Mouse (Mus musculus): ENCODE results near the gene Fasn.

DNA sequence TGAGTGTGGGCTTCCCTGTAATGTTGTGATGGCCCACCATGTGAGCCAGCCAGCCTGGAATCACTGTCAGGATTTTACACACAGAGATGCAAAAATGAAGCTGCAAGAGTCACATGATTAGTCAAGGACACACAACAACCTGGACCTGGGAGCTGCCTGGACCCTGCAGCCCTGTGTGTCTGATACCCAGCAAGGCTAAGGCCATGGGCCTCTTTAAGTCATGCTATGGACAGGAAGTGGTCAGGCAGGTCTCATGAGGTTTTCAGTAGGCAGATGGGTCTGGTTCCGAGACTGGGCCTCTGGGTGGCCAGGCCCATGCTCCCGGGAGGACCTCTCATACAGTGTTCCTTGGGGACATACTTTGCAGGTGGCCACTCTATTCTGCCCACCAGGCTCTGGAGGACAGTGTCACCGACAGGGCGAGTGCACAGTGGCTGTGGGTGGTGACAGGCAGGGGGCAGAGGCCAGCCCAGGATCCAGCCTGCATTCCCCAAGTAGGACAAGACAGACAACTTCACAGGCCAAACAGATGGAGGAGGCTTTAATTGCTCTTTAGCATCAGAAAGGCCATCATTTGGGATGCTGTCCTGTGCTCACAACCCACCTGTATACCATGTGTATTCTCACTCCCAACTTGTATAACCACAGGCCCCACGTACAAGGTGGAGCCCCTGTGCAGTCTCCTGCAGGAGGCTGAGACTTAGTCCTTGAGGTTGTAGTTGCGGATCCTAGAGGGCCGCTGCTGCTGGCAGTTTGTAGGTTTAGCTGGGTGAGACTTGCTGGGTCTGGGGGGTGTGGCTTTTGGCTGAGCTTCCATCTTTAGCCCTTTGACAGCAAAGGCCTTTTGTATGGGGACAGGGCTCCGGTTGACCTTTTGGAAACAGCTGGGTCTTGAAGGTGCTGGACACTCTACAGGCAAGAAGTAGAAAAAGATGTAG, 1.9 kb upstream of the Fasn start:
- TF ChIP-seq CTCF (IDR thresholded peaks at IDR 0.05; ENCODE audit: control insufficient read depth, insufficient read depth, insufficient read length): no peak
- no peak for TF ChIP-seq MAX (IDR thresholded peaks at IDR 0.05)
- TF ChIP-seq USF1 (IDR thresholded peaks at IDR 0.05; ENCODE audit: low read depth): no peak
- no peak for TF ChIP-seq MYOG (IDR thresholded peaks at IDR 0.05; ENCODE audit: control insufficient read depth, extremely low read depth, insufficient read length)
- TF ChIP-seq MYOD1 (IDR thresholded peaks at IDR 0.05; ENCODE audit: control insufficient read depth, insufficient read length, low read depth): no peak

Measured in C2C12 (cell line).